Comparison of ENCODE assay signal across 25 mouse cellular contexts in the genomic region with DNA sequence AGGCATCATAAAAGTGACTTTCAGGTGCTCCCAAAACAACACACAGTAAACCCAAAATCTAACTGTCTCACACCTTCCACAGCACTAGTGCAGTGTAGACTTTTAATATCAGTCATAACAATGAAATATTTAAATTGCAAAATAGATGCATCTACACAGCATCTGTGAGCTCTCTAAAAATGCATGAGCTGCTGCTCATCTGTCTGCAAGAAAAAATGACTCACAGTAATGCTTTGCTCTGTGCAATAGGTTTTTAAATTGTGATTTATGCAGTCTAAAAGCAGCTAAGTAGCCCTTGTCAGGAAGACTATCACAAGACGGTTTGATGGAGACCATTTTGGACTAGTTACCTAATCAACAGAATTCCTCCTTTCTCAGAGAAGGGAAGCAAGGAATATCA. TPM values are rescaled to one million over a fixed set of nuclear protein-coding genes. Genes with fewer than 3 reads are reported as not detected.
"Had no signal": no experiment of that assay in that cellular context is flagged by ENCODE, and none has a peak within 500 bp of the region (broad histone marks: within the 10 kb centered on the region; RNA-seq: fewer than 3 reads in every experiment).

No protein-coding gene starts in this region.

- H3K9me3 ChIP-seq: limb, embryonic 12.5 days; limb, embryonic 15.5 days; midbrain, embryonic 13.5 days; neural tube, embryonic 12.5 days; neural tube, embryonic 15.5 days had no signal

- H3K36me3 ChIP-seq: limb, embryonic 12.5 days; limb, embryonic 15.5 days; midbrain, embryonic 13.5 days; neural tube, embryonic 12.5 days; neural tube, embryonic 15.5 days had no signal

- ATAC-seq: liver, postnatal 0 days; lung, postnatal 0 days; midbrain, embryonic 13.5 days had no signal

- H3K4me1 ChIP-seq: limb, embryonic 12.5 days; limb, embryonic 15.5 days; midbrain, embryonic 13.5 days; neural tube, embryonic 12.5 days; neural tube, embryonic 15.5 days had no signal

- H3K4me3 ChIP-seq: limb, embryonic 12.5 days; limb, embryonic 15.5 days; midbrain, embryonic 13.5 days; neural tube, embryonic 12.5 days; neural tube, embryonic 15.5 days had no signal

- H3K27me3 ChIP-seq: limb, embryonic 12.5 days; limb, embryonic 15.5 days; midbrain, embryonic 13.5 days; neural tube, embryonic 12.5 days; neural tube, embryonic 15.5 days had no signal

- H3K4me2 ChIP-seq: limb, embryonic 12.5 days; limb, embryonic 15.5 days; liver, embryonic 11.5 days; lung, embryonic 14.5 days; midbrain, embryonic 13.5 days; neural tube, embryonic 12.5 days; neural tube, embryonic 15.5 days had no signal

- H3K9ac ChIP-seq: limb, embryonic 12.5 days; limb, embryonic 15.5 days; liver, embryonic 14.5 days; liver, postnatal 0 days; lung, embryonic 14.5 days; midbrain, embryonic 13.5 days; neural tube, embryonic 12.5 days; neural tube, embryonic 15.5 days had no signal

- DNase-seq: kidney, adult 9 months; kidney, postnatal 14 days; kidney, postnatal 4 days; layer of hippocampus, adult 9-11 months; layer of hippocampus, postnatal 36 days; left cerebral cortex, postnatal 4 days; liver, postnatal 0 days; lung, embryonic 14.5 days; right cerebral cortex, adult 18-20 months; right cerebral cortex, postnatal 14 days; right cerebral cortex, postnatal 4 days; thymus, adult 2 months; thymus, postnatal 14 days; thymus, postnatal 4 days had no signal

- H3K27ac ChIP-seq: limb, embryonic 12.5 days; limb, embryonic 15.5 days; liver, embryonic 14.5 days; macrophage; midbrain, embryonic 13.5 days; neural tube, embryonic 12.5 days; neural tube, embryonic 15.5 days; stomach, postnatal 0 days had no signal

RNA-seq across cellular contexts. Expression of gene Tspan7, which starts 31.2 kb away (rescaled TPM):
- total RNA-seq: megakaryocyte, adult 5-6 weeks had no signal
